Mouse (Mus musculus) lung, postnatal 0 days (tissue): ENCODE results near the gene Zfp994. TPM values are rescaled to one million over a fixed set of nuclear protein-coding genes. Genes with fewer than 3 reads are reported as not detected.
"Not testable (repeated sequence)": the region's sequence is repeated elsewhere in the genome, so short reads cannot be mapped to it uniquely, and the experiment has no call there.

ENCODE experiments used
- ATAC-seq: fragments of 200-750 bp; cut with Nextera tagmentation; 2 replicates; pipeline ENCODE4 v1.8.0; 2017; ENCODE audit warnings: moderate library complexity
- DNase-seq: peaks from one replicate; pipeline ENCODE4 v3.0.0-alpha.2; 2016; ENCODE audit warnings: low spot score
- H3K27ac ChIP-seq: fragments of 300-500 bp; sonication (generic); 2 replicates; pipeline ENCODE4 v1.5.1; 2014; ENCODE audit warnings: antibody characterized with exemption, mild to moderate bottlenecking, low read length, mixed read lengths
- H3K27me3 ChIP-seq: fragments of 300-500 bp; sonication (generic); replicated peaks from 2 replicates; pipeline ENCODE4 v1.6.1; 2014; ENCODE audit warnings: low read length, mixed read lengths; ENCODE audit not compliant: insufficient read depth
- H3K36me3 ChIP-seq: fragments of 300-500 bp; sonication (generic); 2 replicates; pipeline ENCODE4 v1.6.1; 2014; ENCODE audit warnings: low read length, mixed read lengths; ENCODE audit not compliant: insufficient read depth
- H3K4me1 ChIP-seq: fragments of 300-500 bp; sonication (generic); 2 replicates; pipeline ENCODE4 v1.6.1; 2014; ENCODE audit warnings: antibody characterized with exemption, low read depth, low read length, mixed read lengths; ENCODE audit not compliant: insufficient read depth
- H3K4me2 ChIP-seq: fragments of 300-500 bp; sonication (generic); replicated peaks from 2 replicates; pipeline ENCODE4 v1.6.1; 2014; ENCODE audit warnings: low read depth, mild to moderate bottlenecking, low read length, moderate library complexity, mixed read lengths
- H3K4me3 ChIP-seq: fragments of 300-500 bp; sonication (generic); 2 replicates; pipeline ENCODE4 v1.5.1; 2014; ENCODE audit warnings: low read depth, low read length
- H3K9ac ChIP-seq: fragments of 300-500 bp; sonication (generic); replicated peaks from 2 replicates; pipeline ENCODE4 v1.6.1; 2014; ENCODE audit warnings: low read depth, mild to moderate bottlenecking
- H3K9me3 ChIP-seq: fragments of 300-500 bp; sonication (generic); 2 replicates; pipeline ENCODE4 v1.6.1; 2016; ENCODE audit warnings: low read length, mixed read lengths
- CTCF ChIP-seq: IDR thresholded peaks from 2 replicates; pipeline ENCODE4 v1.5.1; 2016; ENCODE audit warnings: antibody characterized with exemption, mild to moderate bottlenecking
- WGBS: fragments of 180-500 bp; shearing (Covaris S2); extraction: QIAGEN DNeasy Blood & Tissue Kit; methylation state at CpG from one replicate; pipeline ENCODE4 v1.1.7; 2014; 5-methylcytosine and 5-hydroxymethylcytosine counted together
- polyA plus RNA-seq: library from polyadenylated mRNA; unstranded; fragments of >200 nt; fragmentation: Nextera tagmentation; extraction: Ambion mirVana; gene quantifications from 2 replicates; pipeline ENCODE4 v1.2.1, GENCODE M21; 2015

The Zfp994 gene
- 2.8 and 3.0 TPM in 2 replicates for polyA plus RNA-seq

- Histone ChIP-seq H3K4me3 (peak within 1 kb of the TSS; percentile 59), H3K4me2 (peak within 1 kb of the TSS; percentile 54), H3K27ac (peak within 1 kb of the TSS; percentile 87), H3K9ac (peak within 1 kb of the TSS; percentile 72)
- DNase-seq (peak; percentile 97), ATAC-seq (peak; percentile 100)
- H3K27me3 ChIP-seq, H3K9me3 ChIP-seq, H3K36me3 ChIP-seq, H3K4me1 ChIP-seq: not testable (repeated sequence)
- TF ChIP-seq CTCF = peak; percentile 53
- WGBS = 2% methylated on average over 22 of the region's 23 CpGs
Observed at GRCm38 (mm10) chr17:22225422-22226012, at the start of gene Zfp994. Zfp994 (minus strand) TSS chr17:22225616.

- not testable (repeated sequence) for H3K36me3 ChIP-seq, H3K4me2 ChIP-seq, H3K9ac ChIP-seq, ATAC-seq, H3K4me3 ChIP-seq, DNase-seq, H3K27ac ChIP-seq, H3K4me1 ChIP-seq, H3K27me3 ChIP-seq, H3K9me3 ChIP-seq
- WGBS = 62% methylated on average over 17 of the region's 19 CpGs
Observed at GRCm38 (mm10) chr17:22230701-22231100, 5.3 kb upstream of the Zfp994 start.

GRCm38 (mm10) chr17:22225015-22225414, 401 bp downstream of the Zfp994 start:
- H3K9ac ChIP-seq = peak overlapping the region; percentile 72; the same call in 1 of the 2 replicates
- not testable (repeated sequence) for H3K27me3 ChIP-seq, H3K9me3 ChIP-seq, H3K36me3 ChIP-seq, H3K27ac ChIP-seq, H3K4me1 ChIP-seq
- ATAC-seq = peak; percentile 75
- peak; percentile 9 for DNase-seq
- H3K4me3 ChIP-seq = peak overlapping the region; percentile 59
- 2% methylated on average over 2 of the region's 3 CpGs for WGBS
- peak overlapping the region; percentile 54; the same call in 1 of the 2 replicates for H3K4me2 ChIP-seq

- Histone ChIP-seq H3K4me3 (peak within 1 kb of the TSS; percentile 47), H3K4me2 (peak within 1 kb of the TSS; percentile 53), H3K9ac (peak within 1 kb of the TSS; percentile 58)
- WGBS = under 1% methylated on average over 16 of the region's 16 CpGs
- ATAC-seq (peak; percentile 85), DNase-seq (peak; percentile 47)
- H3K9me3 ChIP-seq, H3K27me3 ChIP-seq, H3K36me3 ChIP-seq, H3K4me1 ChIP-seq, H3K27ac ChIP-seq: not testable (repeated sequence)
- peak; percentile 26 for TF ChIP-seq CTCF
Observed at GRCm38 (mm10) chr17:22165722-22166294, 59.6 kb downstream of the Zfp994 start, which contains the start of gene Zfp947. Zfp947 (minus strand) TSS chr17:22166190.

GRCm38 (mm10) chr17:22165304-22165703, 60.1 kb downstream of the Zfp994 start:
- H3K4me3 ChIP-seq = peak overlapping the region; percentile 47
- peak; percentile 63 for ATAC-seq
- not testable (repeated sequence) for H3K27ac ChIP-seq

GRCm38 (mm10) chr17:22153951-22154350, 71.5 kb downstream of the Zfp994 start:
- H3K9ac ChIP-seq, ATAC-seq, H3K4me1 ChIP-seq, H3K27me3 ChIP-seq, H3K27ac ChIP-seq, H3K36me3 ChIP-seq, H3K9me3 ChIP-seq, DNase-seq, H3K4me3 ChIP-seq, H3K4me2 ChIP-seq: not testable (repeated sequence)
- WGBS = 63% methylated on average over 2 of the region's 4 CpGs

More at GRCm38 (mm10) chr17:22165304-22165703, 60.1 kb downstream of the Zfp994 start:
- peak overlapping the region; percentile 53 for H3K4me2 ChIP-seq
- not testable (repeated sequence) for H3K36me3 ChIP-seq, H3K9me3 ChIP-seq, DNase-seq, H3K4me1 ChIP-seq, H3K27me3 ChIP-seq
- WGBS = 6% methylated on average over 3 of the region's 3 CpGs
- peak overlapping the region; percentile 58 for H3K9ac ChIP-seq

Other genes starting within 250 kb of the Zfp994 start
- 1.6 and 1.9 TPM in 2 replicates for gene Zfp947, start 59.4 kb downstream of the Zfp994 start, polyA plus RNA-seq
- 9.5 and 10.5 TPM in 2 replicates for gene CT030661.1, start 89.2 kb upstream of the Zfp994 start, polyA plus RNA-seq
- gene Zfp944, start 135.8 kb upstream of the Zfp994 start, polyA plus RNA-seq = 8.5 and 9.1 TPM in 2 replicates
- gene Zfp758, start 135.8 kb upstream of the Zfp994 start, polyA plus RNA-seq = 7.4 and 8.5 TPM in 2 replicates
- 5.7 and 5.9 TPM in 2 replicates for gene Zfp946, start 198.6 kb upstream of the Zfp994 start, polyA plus RNA-seq